Mouse (Mus musculus) layer of hippocampus, postnatal 10 days (tissue): ENCODE measurements around the gene Prkag2. TPM values are rescaled to one million over a fixed set of nuclear protein-coding genes. Genes with fewer than 3 reads are reported as not detected.
A peak's percentile ranks its signal among the peaks of the same experiment; 100 is the strongest.

ENCODE experiments used
- DNase-seq, 2 experiments: peaks; one replicate each; pipeline ENCODE4 v3.0.0; 2021; ENCODE audit warnings: low spot score in 2 of 2
- total RNA-seq, 2 experiments: library from RNA; stranded (reverse); gene quantifications; 2 replicates each; pipeline ENCODE4 v1.2.3; 2021

Prkag2 gene
- total RNA-seq, 2 experiments from 2014 or later, result 143 to 147 TPM

- DNase-seq, result no peak
Measured at GRCm38 (mm10) chr5:24973672-24974225, 126.7 kb downstream of the Prkag2 start.

DNA sequence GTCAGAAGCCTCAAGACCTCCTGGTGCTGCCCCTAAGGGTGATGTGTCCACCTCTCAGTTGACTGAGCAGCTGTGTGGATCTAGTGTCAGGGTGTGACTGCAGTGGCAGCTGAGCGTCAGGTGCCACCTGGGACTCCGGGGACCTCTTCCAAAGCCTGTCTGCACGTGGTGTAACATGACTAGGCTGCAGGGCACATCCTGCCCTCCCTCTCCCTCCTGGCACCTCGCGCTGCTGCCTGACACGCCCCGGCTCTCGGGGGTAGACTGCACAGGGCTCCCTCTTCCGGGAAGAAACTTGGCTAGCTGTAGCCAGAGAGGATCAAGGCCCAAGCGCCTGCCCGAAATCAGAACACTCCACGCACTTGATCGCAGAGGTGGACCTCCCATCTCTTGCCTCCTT is 127.2 kb downstream of the Prkag2 start:
- no peak for DNase-seq

- no peak for DNase-seq
Measured at GRCm38 (mm10) chr5:24970552-24971275, 129.7 kb downstream of the Prkag2 start.

- no peak for DNase-seq
Measured at GRCm38 (mm10) chr5:24969241-24969880, 131.1 kb downstream of the Prkag2 start.

- DNase-seq, result no peak
Measured at GRCm38 (mm10) chr5:24968792-24969191, 131.7 kb downstream of the Prkag2 start.

DNA sequence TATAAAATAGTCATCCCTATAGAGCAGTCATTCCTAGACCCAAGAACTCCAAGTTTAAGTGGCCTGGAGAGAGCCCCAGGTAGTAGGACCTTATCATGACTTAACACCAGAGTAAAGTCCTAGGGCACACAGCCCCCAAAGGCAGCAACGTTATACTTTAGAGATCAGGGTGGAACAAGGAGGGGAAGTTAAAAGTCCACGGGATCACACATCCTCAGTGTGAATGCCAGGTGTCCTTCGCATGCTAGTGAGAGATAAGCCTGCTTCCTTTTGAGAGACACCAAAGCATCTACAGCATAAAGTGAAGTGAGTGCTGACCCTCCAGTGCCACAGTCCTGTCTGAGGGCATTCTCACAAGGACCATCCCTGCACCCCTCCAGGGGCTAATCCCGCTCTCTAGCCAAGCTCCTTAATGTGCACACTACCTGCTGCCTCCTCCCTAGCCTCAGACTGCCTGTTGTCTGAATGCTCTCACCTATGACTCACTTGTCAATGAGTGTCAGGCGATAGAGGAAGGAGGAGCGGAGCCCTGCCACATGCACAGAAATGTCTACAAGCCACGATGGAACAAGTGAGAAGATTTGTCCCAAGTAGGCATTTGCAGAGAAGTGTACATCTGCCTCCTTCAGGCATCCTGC is 132.4 kb downstream of the Prkag2 start:
- DNase-seq, result no peak

DNA sequence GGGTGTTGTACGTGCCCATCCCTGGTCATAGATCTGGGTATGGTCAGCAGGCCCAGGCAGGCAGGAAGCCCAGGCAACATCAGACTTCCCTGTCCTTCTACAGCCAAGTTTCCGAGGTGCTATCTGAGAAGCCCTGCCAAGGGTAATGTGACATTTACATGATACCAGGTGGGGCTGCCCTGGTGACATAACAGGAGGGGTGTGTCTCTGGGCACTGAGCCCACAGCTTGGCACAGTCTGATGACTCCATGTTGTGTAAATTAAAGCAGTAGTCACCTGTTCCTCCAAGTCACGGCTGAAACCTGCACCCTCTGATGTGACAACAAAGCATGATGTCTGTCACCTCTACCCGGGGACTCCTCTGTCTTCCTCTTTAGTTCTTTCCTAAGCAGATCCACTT is 136.7 kb downstream of the Prkag2 start:
- no peak for DNase-seq

DNA sequence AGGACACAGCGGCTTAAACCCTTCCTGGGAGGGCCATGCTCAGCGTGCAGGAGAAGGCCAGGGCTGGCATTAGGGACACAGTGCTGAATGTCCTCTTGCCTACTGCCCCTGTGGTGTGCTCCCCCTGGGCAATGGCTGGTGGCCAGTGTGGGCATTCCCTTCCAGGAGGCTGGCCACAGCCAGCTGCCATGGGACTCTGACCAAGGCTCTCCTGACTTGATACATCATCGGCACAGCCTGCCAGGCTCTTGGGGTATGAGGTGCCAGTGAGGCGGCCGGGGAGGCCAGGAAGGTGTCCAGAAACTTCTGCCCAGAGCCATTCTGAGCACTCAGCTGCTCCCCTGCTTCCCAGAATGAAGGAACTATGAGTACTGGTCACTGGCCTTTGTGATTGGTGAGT is 139.7 kb downstream of the Prkag2 start:
- DNase-seq, result peak; percentile 65 to 76

GRCm38 (mm10) chr5:24959758-24960157 is 140.7 kb downstream of the Prkag2 start:
- DNase-seq, result no peak

GRCm38 (mm10) chr5:24958596-24958995 is 141.8 kb downstream of the Prkag2 start:
- DNase-seq, result no peak

DNA sequence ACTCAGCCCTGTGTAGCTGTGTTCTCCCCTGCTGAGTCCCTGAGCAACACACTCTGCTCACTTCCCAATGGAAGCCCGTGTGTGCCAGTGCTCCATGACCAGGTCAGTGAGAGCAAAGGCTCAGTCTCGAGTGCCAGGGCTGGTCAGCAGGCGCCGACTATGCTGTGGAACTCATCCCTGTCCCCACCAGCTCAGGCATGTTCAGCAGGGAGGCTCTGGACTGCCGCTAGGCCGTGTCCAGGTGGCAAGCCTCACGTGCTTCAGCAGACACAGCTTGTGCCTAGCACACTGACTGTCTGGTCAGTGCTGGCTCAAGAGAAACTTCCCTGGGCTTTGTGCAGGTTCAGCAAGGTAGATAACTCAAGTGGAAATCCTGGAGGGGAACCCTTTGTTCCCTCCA is 143.6 kb downstream of the Prkag2 start:
- no peak for DNase-seq

GRCm38 (mm10) chr5:24952842-24953741 is 147.3 kb downstream of the Prkag2 start:
- peak; percentile 28 to 58 for DNase-seq

DNA sequence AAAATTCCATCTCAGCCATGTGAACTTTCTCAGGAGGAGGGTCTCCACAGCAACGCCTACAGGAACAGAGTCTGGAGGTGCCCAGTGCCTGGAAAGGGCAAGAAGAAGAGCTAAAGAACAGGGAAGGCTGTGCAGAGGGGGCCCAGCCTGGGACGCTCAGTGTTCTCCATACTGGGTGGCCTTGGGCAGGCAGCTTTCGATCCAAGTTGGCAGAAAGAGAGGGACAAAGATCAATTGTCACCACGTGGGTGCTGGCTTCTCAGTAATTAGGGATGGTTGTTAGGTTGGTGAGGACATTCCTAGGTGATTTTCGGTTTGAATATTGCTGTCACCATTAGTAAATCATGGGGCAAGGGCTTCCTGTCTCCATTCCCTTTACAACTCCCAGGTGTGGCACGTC is 148.2 kb downstream of the Prkag2 start:
- DNase-seq, result no peak

DNA sequence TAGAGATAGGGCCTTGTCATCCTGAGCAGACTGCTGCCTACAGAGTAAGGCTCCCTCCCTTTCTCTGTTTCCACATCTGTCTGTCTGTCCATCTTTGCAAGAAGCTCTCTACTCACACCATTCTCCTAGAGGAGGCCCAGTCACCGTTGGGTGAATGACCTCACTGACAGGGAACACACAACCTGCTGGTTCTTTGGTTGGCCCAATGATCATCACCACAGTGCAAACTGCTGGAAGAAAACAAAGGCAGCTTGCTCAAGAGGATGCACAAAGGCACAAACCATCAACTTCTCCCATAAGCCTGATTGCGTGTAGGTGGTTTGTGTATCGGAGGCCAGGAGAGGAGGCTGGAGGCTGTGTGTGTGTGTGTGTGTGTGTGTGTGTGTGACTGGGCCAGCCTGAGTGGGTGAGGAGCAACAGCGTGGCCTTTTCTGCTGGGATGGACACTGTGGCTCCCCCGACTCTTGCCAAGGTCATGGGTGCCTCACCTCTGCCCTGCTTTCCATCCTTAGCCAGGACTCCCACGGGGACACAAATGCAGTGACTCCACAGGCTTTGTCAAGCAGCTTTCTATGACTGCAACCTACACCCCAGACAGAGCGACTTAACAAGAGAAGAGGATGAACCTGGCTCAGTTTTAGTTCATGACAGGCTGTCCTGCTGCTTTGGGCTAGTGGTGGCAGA is 149.4 kb downstream of the Prkag2 start:
- DNase-seq, result no peak

GRCm38 (mm10) chr5:24950039-24950438 is 150.4 kb downstream of the Prkag2 start:
- DNase-seq, result no peak

- DNase-seq, result no peak
Measured at GRCm38 (mm10) chr5:24938046-24938822, 162.2 kb downstream of the Prkag2 start.

DNA sequence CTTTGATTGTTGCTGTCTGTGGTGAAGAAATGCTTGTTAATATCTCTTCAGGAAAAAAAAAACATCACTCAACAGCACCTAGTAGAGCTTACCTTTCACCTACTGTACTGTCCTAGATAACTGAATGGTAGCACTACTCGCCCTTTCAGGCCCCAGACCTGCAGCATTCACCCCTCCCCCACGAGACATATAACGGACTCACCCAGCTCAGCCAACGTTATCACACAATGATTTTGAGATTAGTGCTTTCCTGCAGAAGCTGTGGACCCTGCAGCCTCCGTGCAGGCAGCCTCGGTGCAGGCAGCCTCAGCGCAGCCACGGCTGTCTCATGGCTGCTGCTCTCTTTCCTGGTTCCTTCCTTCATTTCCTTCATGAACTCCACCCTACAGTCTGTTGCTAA is 164.0 kb downstream of the Prkag2 start:
- no peak for DNase-seq

DNA sequence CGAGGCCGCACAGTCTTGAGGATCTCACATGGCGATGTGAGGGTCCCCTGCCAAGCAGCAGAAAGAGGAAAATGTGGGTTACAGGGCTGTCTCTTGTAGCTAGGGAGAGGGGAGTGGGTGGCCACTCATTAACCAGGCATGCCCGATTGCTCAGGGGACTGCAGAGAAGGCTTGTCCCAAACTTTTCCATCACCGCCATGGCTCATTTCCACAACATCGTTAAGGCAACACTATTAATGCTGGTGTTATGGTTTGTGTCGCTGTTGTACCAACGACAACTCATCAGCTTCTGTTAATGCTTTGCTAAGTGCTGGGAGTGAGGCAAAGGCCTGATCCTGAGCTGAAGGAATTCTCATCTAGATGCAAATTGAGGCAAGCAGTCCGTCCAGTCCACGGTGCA is 165.0 kb downstream of the Prkag2 start:
- DNase-seq, result no peak

DNA sequence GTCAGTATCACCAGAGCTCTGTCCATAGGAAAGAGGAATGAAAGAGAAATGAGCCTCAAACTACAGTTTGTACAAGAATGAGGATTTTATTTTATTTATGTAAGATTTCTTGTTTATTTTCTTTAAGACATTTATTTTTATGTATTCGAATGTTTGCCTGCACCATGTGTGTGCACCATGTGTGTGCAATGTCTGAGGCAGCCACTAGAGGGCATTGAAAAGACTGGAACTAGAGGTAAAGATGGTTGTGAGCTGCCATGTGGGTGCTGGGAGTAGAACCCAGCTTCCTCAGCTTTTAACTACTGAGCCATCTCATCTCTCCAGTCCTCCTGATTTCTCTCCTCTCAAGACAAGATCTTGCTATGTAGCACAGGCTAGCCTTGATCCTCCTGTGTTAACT is 166.7 kb downstream of the Prkag2 start:
- no peak for DNase-seq
